ENCODE assay signal across 18 mouse cellular contexts in genomic region chr9:114920569-114920968, GRCm38 (mm10). TPM values are rescaled to one million over a fixed set of nuclear protein-coding genes. Genes with fewer than 3 reads are reported as not detected.
DNase-seq lines count a peak whose midpoint lies in the region; ATAC-seq and TF ChIP-seq lines count a peak whose summit lies in the region.
"Had no signal": no experiment of that assay in that cellular context is flagged by ENCODE, and none has a peak within 500 bp of the region (broad histone marks: within the 10 kb centered on the region; RNA-seq: fewer than 3 reads in every experiment).

No protein-coding gene starts in this region.

- DNase-seq in heart, adult 2 months: no peak
- no peak for DNase-seq in heart, adult 8-10 months (ENCODE audit: low spot score)
- no peak for DNase-seq in ovary, postnatal 10 days (ENCODE audit: low spot score)
- no peak for DNase-seq in kidney, postnatal 10 days
- DNase-seq: adrenal gland, adult 2 months; adrenal gland, postnatal 25 days; cerebellum, adult 18-20 months; cerebellum, adult 9-11 months; cerebellum, postnatal 36 days had no signal

- H3K4me1 ChIP-seq in heart, embryonic 11.5 days (ENCODE audit: control insufficient read depth, insufficient read depth, low read length): peaks cover 26% of the 10 kb centered on the region
- peaks cover 10% of the 10 kb centered on the region for H3K4me1 ChIP-seq in heart, adult 2 months (ENCODE audit: control insufficient read depth, insufficient read depth, low read length)
- H3K4me1 ChIP-seq in heart, embryonic 15.5 days (replicated peaks): peaks cover 19% of the 10 kb centered on the region
- H3K4me1 ChIP-seq in embryonic facial prominence, embryonic 15.5 days: peaks cover 23% of the 10 kb centered on the region

- no peak for ATAC-seq in heart, embryonic 11.5 days (replicated peaks; ENCODE audit: insufficient number of reproducible peaks, low FRiP score, low TSS enrichment)
- no peak for ATAC-seq in heart, embryonic 15.5 days (replicated peaks; ENCODE audit: insufficient number of reproducible peaks, insufficient read depth, low FRiP score, low read depth)
- no peak for ATAC-seq in embryonic facial prominence, embryonic 15.5 days (ENCODE audit: insufficient number of reproducible peaks, low FRiP score, low TSS enrichment, low read depth)
- ATAC-seq in hematopoietic stem cell, adult 5-6 weeks (replicated peaks in 1 of 2; ENCODE audit: insufficient read depth in 1 of 2, low FRiP score in 2 of 2, low TSS enrichment in 1 of 2, low read depth in 1 of 2, poor library complexity in 2 of 2, severe bottlenecking in 2 of 2): peak; percentile 37 to 56; a peak in 1 of 4 replicates
- ATAC-seq: forebrain, embryonic 16.5 days; intestine, embryonic 16.5 days had no signal

- no peaks in the 10 kb centered on the region for H3K9me3 ChIP-seq in heart, embryonic 11.5 days (replicated peaks; ENCODE audit: control insufficient read depth, low read length)
- H3K9me3 ChIP-seq in heart, embryonic 15.5 days (replicated peaks): no peaks in the 10 kb centered on the region
- no peaks in the 10 kb centered on the region for H3K9me3 ChIP-seq in embryonic facial prominence, embryonic 15.5 days (replicated peaks)
- H3K9me3 ChIP-seq: forebrain, embryonic 12.5 days; hindbrain, embryonic 10.5 days had no signal

- H3K4me3 ChIP-seq in heart, embryonic 11.5 days (ENCODE audit: low read depth, low read length): no peak overlapping the region
- H3K4me3 ChIP-seq in heart, adult 2 months: no peak overlapping the region
- H3K4me3 ChIP-seq in heart, embryonic 15.5 days: no peak overlapping the region
- H3K4me3 ChIP-seq in embryonic facial prominence, embryonic 15.5 days (replicated peaks): no peak overlapping the region
- H3K4me3 ChIP-seq: forebrain, embryonic 12.5 days; hindbrain, embryonic 10.5 days had no signal

- peaks cover 2% of the 10 kb centered on the region; the same call in 1 of the 2 replicates for H3K79me2 ChIP-seq in heart, adult 2 months (replicated peaks; ENCODE audit: control insufficient read depth, insufficient read depth, low read length)

- intact Hi-C loops in heart, adult 2 months (cut with DNase I): no loop called here

- no peak for TF ChIP-seq EP300 in heart, adult 2 months (IDR thresholded peaks at IDR 0.05; ENCODE audit: insufficient read depth, low read depth, low read length)

- no peaks in the 10 kb centered on the region for H3K27me3 ChIP-seq in heart, embryonic 11.5 days (ENCODE audit: control insufficient read depth, insufficient read depth, low read length)
- no peaks in the 10 kb centered on the region for H3K27me3 ChIP-seq in heart, adult 2 months (ENCODE audit: control insufficient read depth, insufficient read depth, low read length)
- no peaks in the 10 kb centered on the region for H3K27me3 ChIP-seq in heart, embryonic 15.5 days
- no peaks in the 10 kb centered on the region for H3K27me3 ChIP-seq in embryonic facial prominence, embryonic 15.5 days
- H3K27me3 ChIP-seq: forebrain, embryonic 12.5 days had no signal

- TF ChIP-seq CTCF in heart, adult 2 months (IDR thresholded peaks at IDR 0.05): no peak

- no peak for TF ChIP-seq POLR2A in heart, adult 2 months (IDR thresholded peaks at IDR 0.05; ENCODE audit: insufficient read depth, low read depth, low read length)

- peak overlapping the region; percentile 22; the same call in 1 of the 2 replicates for H3K9ac ChIP-seq in heart, embryonic 11.5 days (ENCODE audit: low read depth, low read length)
- no peak overlapping the region for H3K9ac ChIP-seq in heart, adult 2 months (ENCODE audit: low read depth, low read length)
- H3K9ac ChIP-seq in heart, embryonic 15.5 days: no peak overlapping the region
- no peak overlapping the region for H3K9ac ChIP-seq in embryonic facial prominence, embryonic 15.5 days
- H3K9ac ChIP-seq: forebrain, embryonic 12.5 days; hindbrain, embryonic 14.5 days had no signal

- 68% methylated on average over 9 of the region's 9 CpGs for WGBS in heart, embryonic 11.5 days (ENCODE audit: insufficient replicate concordance)
- WGBS in heart, adult 2 months: 84% methylated on average over 9 of the region's 9 CpGs
- WGBS in heart, embryonic 15.5 days: 59% methylated on average over 9 of the region's 9 CpGs
- WGBS in embryonic facial prominence, embryonic 15.5 days: 54% methylated on average over 9 of the region's 9 CpGs

- H3K4me2 ChIP-seq in heart, embryonic 11.5 days: no peak overlapping the region
- peak overlapping the region; percentile 16; the same call in 1 of the 2 replicates for H3K4me2 ChIP-seq in heart, embryonic 15.5 days
- no peak overlapping the region for H3K4me2 ChIP-seq in embryonic facial prominence, embryonic 15.5 days (replicated peaks)
- H3K4me2 ChIP-seq: forebrain, embryonic 12.5 days; hindbrain, embryonic 14.5 days had no signal

- 0 out of 2 replicates have a peak, but pooled peaks cover 2% of the 10 kb centered on the region for H3K36me3 ChIP-seq in heart, embryonic 11.5 days (ENCODE audit: control insufficient read depth, insufficient read depth, low read length)
- no peaks in the 10 kb centered on the region for H3K36me3 ChIP-seq in heart, adult 2 months (ENCODE audit: control insufficient read depth, insufficient read depth, low read length)
- H3K36me3 ChIP-seq in heart, embryonic 15.5 days: no peaks in the 10 kb centered on the region
- peaks cover 11% of the 10 kb centered on the region for H3K36me3 ChIP-seq in embryonic facial prominence, embryonic 15.5 days

- H3K27ac ChIP-seq in heart, embryonic 11.5 days (ENCODE audit: low read depth, low read length): no peak overlapping the region
- H3K27ac ChIP-seq in heart, adult 2 months: no peak overlapping the region
- peak overlapping the region; percentile 28; the same call in 1 of the 2 replicates for H3K27ac ChIP-seq in heart, embryonic 15.5 days
- H3K27ac ChIP-seq in embryonic facial prominence, embryonic 15.5 days (replicated peaks): peak overlapping the region; percentile 39; the same call in 1 of the 2 replicates
- H3K27ac ChIP-seq: forebrain, embryonic 12.5 days; hindbrain, embryonic 10.5 days; hindbrain, embryonic 14.5 days had no signal

RNA-seq across cellular contexts. Expression of gene Gpd1l, which starts 13.2 kb away (rescaled TPM):
- polyA plus RNA-seq in heart, embryonic 11.5 days (2014; fragmentation: Nextera tagmentation; extraction: Ambion mirVana): 13.3 and 15.4 TPM in 2 replicates
- 10 to 100 TPM; 36.9 to 42.0 TPM for total RNA-seq in heart, adult 2 months (2021)
- 33.3 and 59.3 TPM in 2 replicates for polyA plus RNA-seq in heart, adult 2 months (2012; rRNA removed)
- polyA plus RNA-seq in heart, embryonic 15.5 days (2015; fragmentation: Nextera tagmentation; extraction: Ambion mirVana): 14.5 and 18.8 TPM in 2 replicates
- 10 to 100 TPM; 39.7 to 41.2 (median 40.2) TPM for total RNA-seq in heart, adult 8-10 months (2022)
- 14.3 and 14.6 TPM in 2 replicates for polyA plus RNA-seq in embryonic facial prominence, embryonic 15.5 days (2015; fragmentation: Nextera tagmentation; extraction: Ambion mirVana)
- total RNA-seq in hematopoietic stem cell, adult 5-6 weeks (2017): 17.0 and 21.8 TPM in 2 replicates

RNA-seq across cellular contexts. Expression of gene Osbpl10, which starts 57.8 kb away (rescaled TPM):
- 1.2 and 1.6 TPM in 2 replicates for polyA plus RNA-seq in heart, embryonic 11.5 days (2014; fragmentation: Nextera tagmentation; extraction: Ambion mirVana)
- 1 to 10 TPM; 2.0 to 3.4 TPM for total RNA-seq in heart, adult 2 months (2021)
- 0.88 and 1.4 TPM in 2 replicates for polyA plus RNA-seq in heart, adult 2 months (2012; rRNA removed)
- polyA plus RNA-seq in heart, embryonic 15.5 days (2015; fragmentation: Nextera tagmentation; extraction: Ambion mirVana): 1.3 and 4.8 TPM in 2 replicates
- total RNA-seq in heart, adult 8-10 months (2022): 1 to 10 TPM; 2.5 to 4.9 (median 3.3) TPM
- 2.4 and 2.8 TPM in 2 replicates for polyA plus RNA-seq in embryonic facial prominence, embryonic 15.5 days (2015; fragmentation: Nextera tagmentation; extraction: Ambion mirVana)
- 0.69 TPM in 1 of 2 replicates, not detected in the other for total RNA-seq in hematopoietic stem cell, adult 5-6 weeks (2017)

Comparison
In these comparisons a context has a peak if more than half of its experiments do, and no peak if none do; other contexts are left out.
1. H3K27ac ChIP-seq: peak in heart, embryonic 15.5 days (single experiment) and embryonic facial prominence, embryonic 15.5 days (single experiment); none in heart, embryonic 11.5 days (single experiment) and heart, adult 2 months (single experiment).
2. ATAC-seq: peak in hematopoietic stem cell, adult 5-6 weeks (2 of 2); none in heart, embryonic 11.5 days (single experiment), heart, embryonic 15.5 days (single experiment) and embryonic facial prominence, embryonic 15.5 days (single experiment).